Mouse (Mus musculus) CH12.LX (cell line): ENCODE data around the gene Cnnm3.

Experiments used
- CTCF ChIP-seq, 2 experiments: IDR thresholded peaks in 1 of 2; conservative IDR thresholded peaks in 1 of 2; 2 replicates each; pipeline ENCODE4 v1.5.1; 2011 to 2012; ENCODE audit warnings: low read depth in 2 of 2, low read length in 2 of 2, improper control_type of control experiment in 1 of 2, inconsistent platforms in 1 of 2, mild to moderate bottlenecking in 1 of 2, moderate library complexity in 1 of 2
- E2F4 ChIP-seq: IDR thresholded peaks from 2 replicates; pipeline ENCODE4 v1.6.1; 2011; ENCODE audit warnings: low read depth, low read length, improper control_type of control experiment; ENCODE audit not compliant: insufficient replicate concordance
- POLR2A ChIP-seq: IDR thresholded peaks from 2 replicates; pipeline ENCODE4 v1.6.1; 2011; ENCODE audit warnings: low read depth, mild to moderate bottlenecking, improper control_type of control experiment, low read length
- ZKSCAN1 ChIP-seq: IDR thresholded peaks from 2 replicates; pipeline ENCODE4 v1.6.1; 2012; ENCODE audit warnings: low read depth, inconsistent platforms, low read length, improper control_type of control experiment, borderline replicate concordance

GRCm38 (mm10) chr1:36540132-36540531 is 28.5 kb downstream of the Cnnm3 start:
- TF ChIP-seq CTCF (conservative IDR thresholded peaks at IDR 0.05 in 1 of 2, IDR thresholded peaks at IDR 0.05 in 1 of 2; ENCODE audit: low read depth in 2 of 2, low read length in 2 of 2) (no peak), POLR2A (no peak), E2F4 (no peak), ZKSCAN1 (no peak)
